Mouse (Mus musculus) cerebellum, adult (tissue): ENCODE data around the gene Gm11084.

Experiments
- ATAC-seq: cut with Nextera tagmentation; 2 replicates; pipeline ENCODE4 v1.9.2; 2017; ENCODE audit warnings: mild to moderate bottlenecking, moderate library complexity, mixed read lengths; ENCODE audit not compliant: insufficient number of reproducible peaks, low FRiP score, low TSS enrichment

Gm11084 gene

DNA sequence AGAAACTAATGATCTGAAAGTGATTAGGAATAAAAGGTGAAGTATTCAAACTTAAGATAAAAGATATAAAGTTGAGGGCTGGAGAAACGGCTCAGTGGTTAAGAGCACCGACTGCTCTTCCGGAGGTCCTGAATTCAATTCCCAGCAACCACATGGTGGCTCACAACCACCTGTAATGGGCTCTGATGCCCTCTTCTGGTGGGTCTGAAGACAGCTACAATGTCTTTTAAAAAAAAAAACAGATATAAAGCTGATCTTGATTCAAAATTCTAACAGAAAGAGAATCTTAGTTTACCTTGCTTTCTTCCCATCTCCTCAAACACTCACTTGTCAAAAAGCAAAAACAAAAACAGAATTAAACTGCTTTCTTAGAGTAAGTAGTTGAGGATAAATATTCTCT is 30.1 kb downstream of the Gm11084 start:
- ATAC-seq, result no peak

DNA sequence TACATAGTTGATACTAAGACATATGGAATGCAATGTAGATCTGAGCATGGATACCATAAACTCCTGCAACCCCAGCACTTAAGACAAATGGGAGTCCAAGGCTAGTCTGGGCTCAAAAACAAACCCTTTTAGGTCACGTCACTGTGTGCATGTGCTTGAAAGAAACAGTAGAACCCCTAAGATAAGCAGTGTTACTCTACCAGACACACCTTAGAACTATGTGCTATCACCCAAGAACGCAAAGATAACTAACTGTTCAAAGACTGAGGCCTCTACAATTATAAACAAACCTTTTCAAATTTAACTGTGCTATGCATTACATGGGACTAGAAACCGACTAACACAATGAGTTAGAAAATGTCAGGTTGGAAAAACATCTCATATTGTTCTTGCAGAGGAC is 33.5 kb downstream of the Gm11084 start:
- ATAC-seq, result no peak

DNA sequence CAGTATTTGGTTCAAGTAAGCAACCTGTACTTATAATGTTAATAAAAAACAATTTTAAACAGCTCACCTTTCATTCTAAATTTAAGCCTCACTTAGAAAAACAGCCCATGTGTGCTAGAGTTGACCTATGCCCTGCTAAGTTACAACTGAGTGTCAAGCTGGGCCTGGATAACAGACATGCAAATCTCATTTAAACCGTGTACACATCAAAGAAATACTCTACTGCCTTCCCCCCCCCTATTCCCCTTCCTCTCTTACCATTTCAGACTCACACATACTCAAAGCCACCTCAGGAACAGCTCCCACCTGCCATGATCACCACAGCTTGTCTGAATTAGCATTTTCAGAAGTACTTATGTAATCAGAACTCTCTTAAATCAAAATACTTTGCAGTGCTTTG is 50.6 kb downstream of the Gm11084 start:
- no peak for ATAC-seq

DNA sequence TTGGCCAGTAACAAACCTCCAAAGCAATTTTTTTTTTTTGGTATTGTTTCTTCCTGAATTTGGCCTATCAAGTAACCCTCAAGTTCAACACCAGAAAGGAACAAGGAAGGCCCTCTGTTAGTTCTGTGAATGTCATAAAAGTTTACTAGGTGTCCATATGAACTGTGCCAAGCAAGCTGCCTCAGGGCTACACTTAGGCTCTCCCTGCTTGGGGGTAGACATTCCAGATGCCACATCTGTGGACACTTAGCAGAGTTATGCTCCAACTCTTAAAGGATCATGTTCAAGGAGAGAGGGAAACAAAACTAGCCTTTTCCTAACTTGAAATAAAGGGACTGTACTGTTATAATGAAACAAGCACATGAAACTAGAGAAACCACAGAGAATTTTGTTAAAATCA is 54.3 kb downstream of the Gm11084 start:
- no peak for ATAC-seq

DNA sequence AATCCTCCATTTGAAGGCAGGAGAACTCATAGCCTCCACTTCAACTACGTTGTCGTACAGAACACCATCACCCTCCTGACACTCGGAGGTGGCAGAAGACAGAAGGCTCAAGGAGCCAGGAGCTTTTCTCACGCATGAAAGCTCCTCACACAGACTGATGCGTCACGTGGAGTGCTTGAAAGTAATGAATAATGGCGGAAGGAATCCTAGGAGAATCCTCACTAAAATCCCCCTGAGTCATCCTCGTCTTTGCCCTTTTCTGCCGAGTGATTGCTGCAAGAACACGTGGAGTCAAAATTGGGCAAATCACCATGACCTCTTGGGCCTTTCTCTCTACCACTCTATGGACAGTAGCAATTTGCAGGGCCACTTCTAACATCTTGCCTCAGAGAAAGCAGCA is 61.5 kb downstream of the Gm11084 start:
- ATAC-seq, result no peak
